Mouse (Mus musculus): Measurements from ENCODE around the gene Kremen2.

GRCm38 (mm10) chr17:23717003-23717402 is 28.6 kb downstream of the Kremen2 start:
- TF ChIP-seq CTCF (IDR thresholded peaks at IDR 0.05; ENCODE audit: low read depth) (no peak), EP300 (IDR thresholded peaks at IDR 0.05; ENCODE audit: low read depth) (no peak)
